Mouse (Mus musculus): Measurements from ENCODE around the gene Cenpl.

The Cenpl gene

DNA sequence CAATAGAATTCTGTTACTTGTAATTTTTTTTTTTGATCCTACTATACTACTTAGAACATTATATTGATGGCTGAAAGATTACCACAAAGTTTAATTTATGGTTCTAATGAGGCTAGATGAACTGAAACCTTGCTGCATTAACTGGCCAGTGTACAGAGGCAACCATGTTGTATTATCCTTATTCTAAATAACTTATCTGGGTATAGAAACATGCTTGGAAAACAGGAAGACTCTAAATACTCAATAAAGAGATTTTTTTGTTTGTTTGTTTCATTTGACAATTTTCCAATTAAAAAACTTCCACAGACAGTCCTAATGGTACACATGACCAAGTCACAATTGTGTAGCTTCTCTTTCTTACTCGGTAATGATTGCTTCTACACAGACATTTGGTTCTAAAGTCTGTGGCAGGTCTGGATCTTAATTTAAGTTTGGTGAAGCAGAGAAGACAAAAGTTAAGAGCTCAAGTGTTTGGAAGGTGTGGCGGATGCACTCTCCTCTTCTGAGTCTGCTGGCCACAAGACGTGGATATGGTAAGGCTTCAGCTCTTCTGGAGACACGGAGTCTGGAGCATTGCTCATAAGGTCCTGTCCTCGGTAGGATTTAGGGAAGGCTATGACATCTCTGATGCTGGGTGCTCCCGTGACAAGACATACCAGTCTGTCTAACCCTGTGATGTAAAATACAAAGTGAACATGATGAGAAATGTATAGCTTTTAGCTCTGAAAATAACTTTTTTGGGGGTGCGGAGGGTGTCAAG is 29.1 kb upstream of the Cenpl start:
- DNase-seq (ENCODE audit: low read depth, low spot score): no peak

DNA sequence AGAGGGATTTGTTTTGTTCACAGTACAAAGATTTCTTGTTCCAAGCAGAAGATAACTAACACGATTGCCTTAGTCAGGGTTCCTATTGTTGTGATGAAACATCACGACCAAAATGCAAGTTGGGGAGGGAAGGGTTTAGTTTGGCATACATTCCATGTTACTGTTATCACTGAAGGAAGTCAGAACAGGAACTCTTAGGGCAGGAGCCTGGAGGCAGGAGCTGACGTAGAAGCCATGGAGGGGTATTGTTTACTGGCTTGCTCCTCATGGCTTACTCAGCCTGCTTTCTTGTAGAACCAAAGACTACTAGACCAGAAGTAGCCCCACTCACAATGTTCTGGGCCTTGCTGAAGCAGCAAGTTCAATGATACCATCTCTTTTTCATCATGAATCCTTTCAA is 23.5 kb upstream of the Cenpl start:
- no peak for DNase-seq (ENCODE audit: low read depth, low spot score)

DNA sequence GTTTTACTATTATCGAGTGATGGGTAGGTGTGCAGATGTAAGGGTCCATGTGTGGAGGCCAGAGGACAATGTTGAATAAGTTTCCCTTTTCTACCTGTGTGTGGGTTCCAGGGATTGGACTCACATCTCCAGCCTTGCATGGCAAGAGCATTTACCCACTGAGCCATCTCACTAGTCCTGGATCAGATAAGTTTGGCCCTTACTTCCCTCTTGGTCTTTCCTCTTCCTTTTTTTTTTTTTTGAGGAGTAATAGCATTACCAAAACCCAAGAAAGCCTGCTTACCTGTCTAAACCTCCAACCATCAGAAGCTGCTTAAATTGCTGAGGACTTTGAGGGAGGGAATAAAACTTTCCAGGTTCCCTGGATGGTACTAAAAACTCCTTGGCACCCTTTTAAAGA is 13.3 kb upstream of the Cenpl start:
- no peak for DNase-seq (ENCODE audit: low read depth, low spot score)

DNA sequence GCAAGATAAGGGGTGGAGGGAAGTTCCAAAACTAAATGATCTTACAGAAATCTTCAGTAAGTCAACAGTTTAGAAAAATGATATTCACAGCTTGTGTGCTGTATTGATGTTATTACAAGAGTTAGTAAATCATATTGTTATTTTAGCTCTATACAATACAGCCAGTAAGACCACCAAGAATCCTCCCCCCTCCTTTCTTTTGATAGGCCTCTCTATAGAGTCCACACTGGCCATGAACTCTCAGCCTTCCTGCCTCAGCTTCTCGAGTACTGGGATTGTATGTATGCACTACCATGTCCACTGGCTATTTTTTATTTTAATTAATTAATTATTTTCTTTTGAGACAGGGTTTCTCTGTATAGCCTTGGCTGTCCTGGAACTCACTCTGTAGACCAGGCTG is 7.2 kb upstream of the Cenpl start:
- DNase-seq (ENCODE audit: low read depth, low spot score): no peak

DNA sequence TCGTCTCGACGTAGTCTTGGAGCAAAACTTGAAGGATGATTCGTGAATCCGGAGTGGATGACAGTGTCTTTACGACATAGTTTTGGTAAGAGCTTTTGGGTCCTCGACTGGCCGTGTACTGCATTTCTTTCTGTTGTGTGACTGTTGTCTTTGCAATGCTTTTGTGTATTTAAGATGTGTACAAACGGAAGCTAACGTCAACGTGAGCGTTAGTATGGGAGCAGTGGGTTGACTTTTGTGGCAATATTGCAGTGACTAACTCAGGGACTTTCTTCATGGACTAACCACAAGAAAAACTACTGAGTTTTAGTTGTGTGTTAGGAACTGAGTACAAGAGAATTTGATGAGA is 733 bp downstream of the Cenpl start:
- DNase-seq (ENCODE audit: low read depth, low spot score): no peak

DNA sequence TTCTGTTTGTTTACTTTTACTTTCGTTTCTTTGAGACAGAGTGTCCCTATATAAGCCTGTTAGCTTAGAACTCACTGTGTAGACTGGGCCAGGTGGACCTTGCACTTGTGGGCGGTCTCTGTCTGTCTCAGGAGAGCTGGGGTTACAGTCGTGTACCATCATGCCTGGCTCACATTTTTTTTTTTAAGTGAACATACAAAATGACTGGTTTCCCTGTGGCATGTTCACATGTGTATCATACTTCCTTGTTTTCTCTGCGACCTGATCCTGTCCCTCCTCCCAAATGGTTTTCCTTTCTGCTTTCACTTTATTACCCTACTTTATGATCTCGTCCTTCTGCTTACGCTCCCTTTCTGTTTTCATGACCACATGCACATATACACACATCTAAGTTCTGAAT is 5.7 kb downstream of the Cenpl start:
- DNase-seq (ENCODE audit: low read depth, low spot score): no peak

DNA sequence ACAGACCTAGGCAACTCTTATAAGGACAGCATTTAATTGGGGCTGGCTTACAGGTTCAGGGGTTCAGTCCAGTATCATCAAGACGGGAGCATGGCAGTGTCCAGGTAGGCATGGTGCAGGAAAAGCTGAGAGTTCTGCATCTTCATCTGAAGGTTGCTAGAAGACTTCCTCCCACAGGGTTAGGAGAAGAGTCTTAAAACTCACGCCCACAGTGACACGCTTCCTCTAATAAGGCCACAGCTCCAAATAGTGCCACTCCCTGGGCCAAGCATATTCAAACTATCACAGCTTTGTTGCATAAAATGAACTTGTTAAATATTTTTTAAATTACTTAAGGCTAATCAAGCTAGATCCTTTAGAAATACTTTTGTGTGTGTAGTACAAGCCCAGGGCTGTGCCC is 6.7 kb downstream of the Cenpl start:
- no peak for DNase-seq (ENCODE audit: low read depth, low spot score)

DNA sequence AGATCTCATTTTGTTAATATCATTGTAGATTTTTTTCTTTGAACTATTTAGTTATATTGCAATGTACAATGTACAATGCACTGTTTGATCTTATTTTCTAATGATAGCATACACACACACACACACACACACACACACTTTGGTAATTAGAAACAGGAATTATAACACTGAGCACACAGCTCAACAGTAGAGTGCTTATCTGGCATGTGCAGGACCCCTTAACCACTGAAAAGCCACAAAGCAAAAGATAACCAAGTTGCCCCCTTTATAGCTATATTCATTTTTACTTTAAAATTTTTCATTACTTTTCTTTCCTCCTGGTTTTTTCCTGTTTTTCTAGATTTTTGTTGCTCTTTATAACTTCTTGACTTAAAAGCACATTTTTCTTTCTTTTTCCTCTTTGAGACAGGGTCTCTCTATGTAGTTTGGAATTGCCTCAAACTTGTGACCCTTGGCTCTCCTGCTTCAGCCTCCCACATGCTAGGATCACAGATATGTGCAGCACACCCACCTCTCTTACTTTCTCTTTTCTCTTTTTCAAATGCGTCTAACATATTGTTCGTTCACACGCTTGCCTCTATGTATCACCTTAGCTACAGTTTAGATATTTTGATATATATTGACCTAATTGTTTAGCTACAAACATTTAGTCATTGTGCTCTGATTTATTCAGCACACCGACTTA is 29.4 kb downstream of the Cenpl start:
- DNase-seq (ENCODE audit: low read depth, low spot score): no peak

DNA sequence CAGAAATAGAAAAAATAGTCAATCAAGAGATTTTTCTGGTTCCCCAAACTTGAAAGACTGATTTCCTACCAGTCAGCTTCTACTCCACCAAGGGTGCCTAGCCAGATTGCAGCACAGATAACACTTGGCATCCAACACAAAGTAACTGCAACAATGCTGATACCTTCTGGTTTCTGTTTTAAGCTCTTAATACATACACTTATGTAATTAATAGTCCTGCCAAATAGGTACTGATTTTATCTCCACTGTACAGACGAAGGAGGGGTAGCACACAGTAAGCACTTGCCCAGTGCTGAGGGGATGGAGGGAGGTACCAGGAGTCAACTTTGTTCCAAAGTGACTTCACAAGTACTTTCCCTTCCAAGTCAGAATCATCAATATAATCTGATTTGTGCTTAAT is 33.3 kb downstream of the Cenpl start:
- DNase-seq (ENCODE audit: low read depth, low spot score): no peak

DNA sequence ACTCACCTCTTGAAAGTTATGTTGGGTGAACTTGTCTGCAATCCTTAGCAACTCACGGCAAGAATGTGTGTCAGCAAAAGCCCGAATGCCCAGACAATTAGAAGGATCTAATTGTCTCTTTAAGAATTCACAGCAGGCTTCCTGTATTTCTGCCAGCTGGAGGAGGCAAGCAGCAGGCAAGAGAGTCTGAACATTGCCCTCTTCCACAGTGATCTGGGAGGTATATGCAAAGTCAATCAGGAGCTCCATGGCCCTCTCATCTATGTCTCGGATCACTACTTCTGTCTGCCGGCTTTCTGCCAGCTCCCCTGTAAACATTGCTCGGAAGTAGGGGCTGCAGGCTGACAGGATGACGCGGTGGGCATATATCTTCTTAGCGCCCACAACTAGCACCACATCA is 38.7 kb downstream of the Cenpl start:
- DNase-seq (ENCODE audit: low read depth, low spot score): no peak

DNA sequence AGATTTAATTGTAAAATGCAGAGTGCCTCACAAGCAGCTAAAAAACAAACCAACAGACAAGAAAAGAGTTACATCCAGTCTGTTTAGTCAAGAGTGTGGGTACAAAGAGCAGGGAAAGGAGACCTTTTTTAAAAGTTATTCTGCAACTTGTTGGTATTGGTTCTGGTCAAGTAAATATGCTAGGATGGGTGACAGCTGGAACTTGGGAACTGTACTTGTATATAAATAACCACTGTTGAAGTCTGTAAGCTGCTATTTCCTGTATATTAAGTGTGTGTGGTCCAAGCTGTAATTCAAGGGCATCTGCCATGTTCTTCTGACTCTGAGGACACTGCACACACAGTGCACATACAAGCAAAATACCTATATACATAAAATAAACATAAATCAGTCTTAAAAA is 44.1 kb downstream of the Cenpl start:
- no peak for DNase-seq (ENCODE audit: low read depth, low spot score)

DNA sequence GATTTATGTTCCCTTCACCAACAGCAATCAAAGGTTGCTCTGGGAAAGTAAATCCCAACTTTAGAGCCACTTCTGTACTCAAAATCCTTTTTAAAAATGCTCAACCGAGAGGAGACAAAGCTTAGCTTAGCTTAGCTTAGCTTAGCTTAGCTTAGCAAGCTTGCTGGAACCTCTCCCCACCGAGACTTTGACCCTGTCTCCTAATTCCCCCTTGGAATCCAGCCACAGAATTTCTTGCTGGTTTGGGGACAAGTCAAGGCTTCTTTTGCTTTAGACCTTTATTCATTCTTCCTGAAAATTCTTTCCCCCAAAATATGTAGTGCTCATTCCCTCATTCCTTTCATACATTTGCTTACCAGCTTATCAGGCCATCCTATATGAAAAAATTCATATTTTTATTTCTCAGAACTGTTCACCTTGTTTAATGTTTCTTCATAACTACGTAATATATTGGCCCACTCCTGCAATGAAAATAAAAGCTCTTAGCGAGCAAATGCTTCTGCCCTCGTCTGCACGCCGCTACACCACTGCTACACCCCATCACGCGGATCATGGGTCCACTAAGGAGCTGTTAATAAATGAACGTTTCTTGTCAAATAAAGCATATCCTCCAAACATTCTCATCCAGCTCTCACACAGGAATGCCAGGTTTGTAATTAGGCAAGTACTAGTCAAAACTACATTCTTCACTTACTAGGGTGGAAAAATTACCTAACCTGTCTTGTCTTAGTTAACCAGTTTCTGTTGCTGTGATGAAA is 52.3 kb downstream of the Cenpl start:
- DNase-seq (ENCODE audit: low read depth, low spot score): no peak

DNA sequence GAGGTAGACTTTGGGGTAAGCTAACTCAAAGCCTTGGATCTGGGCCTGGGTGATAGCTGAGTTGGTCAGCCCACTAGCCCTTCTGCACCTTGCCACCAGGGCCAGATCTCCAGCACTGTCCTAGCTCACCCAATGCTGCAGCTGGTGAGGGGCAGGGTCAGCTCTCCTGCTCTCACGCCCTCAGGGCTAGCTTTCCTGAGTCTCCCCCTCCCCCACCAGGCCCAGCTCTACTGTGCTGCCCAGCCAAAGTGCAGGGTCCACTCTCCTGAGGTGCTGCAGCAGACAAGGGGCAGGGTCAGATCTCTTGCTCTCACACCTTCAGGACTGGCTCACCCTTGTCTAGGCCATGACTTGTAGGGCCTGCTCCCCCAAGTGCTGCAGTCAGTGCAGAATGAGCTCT is 55.9 kb downstream of the Cenpl start:
- DNase-seq (ENCODE audit: low read depth, low spot score): no peak

DNA sequence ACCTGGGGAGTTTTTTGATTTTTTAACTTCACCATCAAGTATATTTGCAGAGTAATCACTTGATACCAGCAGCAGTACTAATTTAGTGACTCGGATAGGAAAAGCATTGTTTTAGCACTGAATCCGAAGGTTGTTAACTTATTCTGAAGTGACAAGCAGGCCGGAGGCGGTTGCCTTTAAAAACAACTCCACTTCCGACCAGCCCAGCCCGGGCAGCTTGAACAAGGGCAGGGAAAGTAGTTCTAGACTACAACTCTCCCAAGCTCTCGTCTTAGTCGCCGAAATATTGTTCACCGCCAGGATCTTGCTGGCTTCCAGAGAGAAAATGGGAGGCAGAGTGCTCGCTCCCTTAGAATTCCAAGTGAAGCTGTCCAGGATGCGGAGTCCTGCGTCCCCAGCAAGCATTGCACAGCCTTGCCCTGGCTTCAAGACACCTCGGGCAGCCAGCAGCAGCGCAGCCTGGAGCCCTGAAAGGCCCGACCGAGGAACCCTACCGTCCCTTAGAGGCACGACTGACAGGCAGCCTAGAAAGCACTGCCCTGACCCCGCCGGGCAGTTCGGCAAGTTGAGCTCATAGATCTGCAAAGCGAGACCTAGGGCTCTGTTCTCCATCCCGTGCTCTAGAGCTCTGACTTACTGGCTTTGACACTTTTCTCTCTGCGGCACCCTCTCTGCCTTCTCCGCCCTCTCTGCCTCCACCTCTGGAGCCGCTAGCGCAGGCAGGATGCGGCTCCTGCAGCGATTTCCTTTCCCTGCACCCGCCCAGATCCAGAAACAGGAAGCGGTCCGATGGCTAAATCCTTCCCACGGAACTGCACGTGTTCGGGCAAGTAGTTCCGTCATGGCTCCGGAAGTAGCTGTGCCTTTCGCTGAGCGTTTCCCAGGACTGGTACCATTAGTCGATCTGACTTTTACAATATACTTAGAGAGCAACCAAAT is 60.5 kb downstream of the Cenpl start, which contains the start of gene Klhl20:
Gene Klhl20 (minus strand): TSS at position 786 of the 939 bp plus-strand sequence.
- peak; percentile 95 for DNase-seq (ENCODE audit: low read depth, low spot score)
